Mouse (Mus musculus): ENCODE measurements around the gene Cwh43. TPM values are rescaled to one million over a fixed set of nuclear protein-coding genes. Genes with fewer than 3 reads are reported as not detected.
"Not testable (repeated sequence)": the region's sequence is repeated elsewhere in the genome, so short reads cannot be mapped to it uniquely, and the experiment has no call there.

The Cwh43 gene
- polyA plus RNA-seq, 1 experiment from 2014 or later = not detected

DNA sequence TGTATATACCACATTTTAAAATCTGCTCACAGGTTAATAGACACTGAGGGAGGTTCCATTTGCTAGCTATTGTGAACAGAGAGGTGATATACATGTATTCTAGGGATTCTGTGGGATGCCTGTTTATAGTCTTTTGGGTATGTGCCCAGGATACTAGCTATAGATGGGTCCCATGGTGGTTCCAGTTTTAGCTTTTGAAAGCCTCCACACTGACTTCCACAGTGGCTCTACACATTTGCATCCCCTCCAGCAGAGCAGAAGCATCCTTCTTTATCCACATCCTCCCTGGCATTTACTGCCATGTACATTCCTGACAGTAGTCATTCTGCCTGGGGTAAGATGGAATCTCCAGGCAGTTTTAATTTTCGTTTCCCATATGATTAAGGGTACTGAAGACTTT, 44.4 kb downstream of the Cwh43 start:
- no peaks in the 10 kb centered on the region for H3K27me3 ChIP-seq
- H3K4me3 ChIP-seq (replicated peaks) = no peak overlapping the region
- H3K9me3 ChIP-seq = no peaks in the 10 kb centered on the region
- WGBS = 81% methylated on average over 1 of the region's 1 CpGs
- H3K27ac ChIP-seq = no peak overlapping the region
- no peak overlapping the region for H3K9ac ChIP-seq (replicated peaks)
- no peak for ATAC-seq
- no peaks in the 10 kb centered on the region for H3K4me1 ChIP-seq (replicated peaks)
- no peak overlapping the region for H3K4me2 ChIP-seq (replicated peaks)
- no peaks in the 10 kb centered on the region for H3K36me3 ChIP-seq

- Histone ChIP-seq H3K36me3 (no peaks in the 10 kb centered on the region), H3K27me3 (no peaks in the 10 kb centered on the region), H3K4me1 (replicated peaks) (no peaks in the 10 kb centered on the region), H3K4me2 (replicated peaks) (no peak overlapping the region), H3K4me3 (replicated peaks) (no peak overlapping the region), H3K9me3 (no peaks in the 10 kb centered on the region), H3K27ac (no peak overlapping the region), H3K9ac (replicated peaks) (no peak overlapping the region)
- ATAC-seq = no peak
- WGBS = 77% methylated on average over 2 of the region's 2 CpGs
These were observed 48.8 kb downstream of the Cwh43 start for GRCm38 (mm10) chr5:73454502-73455306.

DNA sequence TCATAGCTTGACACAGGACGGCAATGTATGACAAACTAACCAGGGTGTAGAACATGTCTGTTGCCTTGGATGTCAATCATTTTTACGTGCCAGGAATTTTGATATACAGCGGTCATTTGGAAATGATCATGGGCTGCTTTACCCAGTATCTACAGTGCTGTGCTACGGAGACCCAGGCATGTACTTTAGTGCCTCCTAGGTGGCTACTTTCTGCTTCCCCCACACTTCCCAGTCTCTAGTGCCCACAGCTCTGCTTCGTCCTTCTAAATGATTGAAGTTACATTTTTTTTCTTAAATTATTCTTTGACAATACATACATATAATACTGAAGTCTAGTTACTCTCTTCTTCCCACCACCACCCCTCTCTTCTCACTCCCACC, 49.4 kb downstream of the Cwh43 start:
- ATAC-seq = no peak
- H3K4me1 ChIP-seq (replicated peaks) = no peaks in the 10 kb centered on the region
- WGBS = 88% methylated on average over 5 of the region's 5 CpGs

DNA sequence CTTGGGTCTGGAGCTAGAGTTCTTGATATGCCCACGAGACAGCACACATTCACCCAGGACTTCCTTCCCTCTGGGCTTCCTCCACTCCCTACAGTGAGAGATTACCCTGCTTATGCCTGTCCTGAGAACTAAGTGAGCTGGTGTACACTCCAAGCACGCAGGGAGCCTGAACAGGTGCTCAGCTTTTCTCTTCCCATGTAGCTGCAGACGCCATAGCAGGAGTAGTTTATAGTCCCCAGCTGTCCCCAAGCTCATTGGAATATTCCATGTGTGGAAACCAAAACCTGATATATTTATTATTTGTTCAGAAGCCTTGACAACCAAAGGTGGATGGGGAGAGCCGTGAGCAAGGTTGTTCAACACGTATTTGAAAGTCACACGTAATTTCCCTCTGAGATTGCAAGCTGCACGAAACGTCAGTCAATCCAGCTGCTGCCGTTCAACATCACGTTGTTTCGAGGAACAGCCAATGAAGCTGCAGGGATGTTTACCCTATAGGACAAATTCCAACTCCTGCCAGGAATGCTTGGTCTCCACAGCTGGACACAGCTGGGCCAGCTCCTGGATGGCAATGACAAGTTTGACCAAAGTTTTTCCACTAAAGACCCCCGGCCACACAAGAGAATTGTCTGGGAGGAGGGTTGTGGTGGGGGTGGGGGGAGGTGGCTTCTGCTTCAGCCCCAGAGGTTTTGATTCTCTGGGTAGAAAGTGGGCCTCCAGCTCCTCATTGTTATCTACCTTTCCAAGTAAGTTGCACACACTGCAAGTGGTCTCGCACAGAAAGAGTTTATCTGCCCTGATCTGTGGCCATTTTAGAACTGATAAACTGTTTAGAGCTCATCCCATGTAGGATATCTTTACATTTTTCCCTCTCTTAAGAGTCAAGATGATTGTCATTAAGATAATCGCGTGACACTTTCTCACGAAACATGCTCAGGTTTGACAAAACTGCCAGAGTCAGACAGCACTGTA, 62.9 kb downstream of the Cwh43 start:
- no peak overlapping the region for H3K4me2 ChIP-seq (replicated peaks)
- H3K9me3 ChIP-seq = no peaks in the 10 kb centered on the region
- H3K9ac ChIP-seq (replicated peaks) = no peak overlapping the region
- no peak overlapping the region for H3K27ac ChIP-seq
- no peak overlapping the region for H3K4me3 ChIP-seq (replicated peaks)
- no peaks in the 10 kb centered on the region for H3K27me3 ChIP-seq
- H3K36me3 ChIP-seq = no peaks in the 10 kb centered on the region
- ATAC-seq = no peak
- WGBS = 87% methylated on average over 16 of the region's 16 CpGs
- H3K4me1 ChIP-seq (replicated peaks) = no peaks in the 10 kb centered on the region

More for the DNA sequence above, 49.4 kb downstream of the Cwh43 start:
- Histone ChIP-seq H3K4me3 (replicated peaks) (no peak overlapping the region), H3K4me2 (replicated peaks) (no peak overlapping the region), H3K27ac (no peak overlapping the region), H3K9me3 (no peaks in the 10 kb centered on the region), H3K36me3 (no peaks in the 10 kb centered on the region), H3K27me3 (no peaks in the 10 kb centered on the region), H3K9ac (replicated peaks) (no peak overlapping the region)

DNA sequence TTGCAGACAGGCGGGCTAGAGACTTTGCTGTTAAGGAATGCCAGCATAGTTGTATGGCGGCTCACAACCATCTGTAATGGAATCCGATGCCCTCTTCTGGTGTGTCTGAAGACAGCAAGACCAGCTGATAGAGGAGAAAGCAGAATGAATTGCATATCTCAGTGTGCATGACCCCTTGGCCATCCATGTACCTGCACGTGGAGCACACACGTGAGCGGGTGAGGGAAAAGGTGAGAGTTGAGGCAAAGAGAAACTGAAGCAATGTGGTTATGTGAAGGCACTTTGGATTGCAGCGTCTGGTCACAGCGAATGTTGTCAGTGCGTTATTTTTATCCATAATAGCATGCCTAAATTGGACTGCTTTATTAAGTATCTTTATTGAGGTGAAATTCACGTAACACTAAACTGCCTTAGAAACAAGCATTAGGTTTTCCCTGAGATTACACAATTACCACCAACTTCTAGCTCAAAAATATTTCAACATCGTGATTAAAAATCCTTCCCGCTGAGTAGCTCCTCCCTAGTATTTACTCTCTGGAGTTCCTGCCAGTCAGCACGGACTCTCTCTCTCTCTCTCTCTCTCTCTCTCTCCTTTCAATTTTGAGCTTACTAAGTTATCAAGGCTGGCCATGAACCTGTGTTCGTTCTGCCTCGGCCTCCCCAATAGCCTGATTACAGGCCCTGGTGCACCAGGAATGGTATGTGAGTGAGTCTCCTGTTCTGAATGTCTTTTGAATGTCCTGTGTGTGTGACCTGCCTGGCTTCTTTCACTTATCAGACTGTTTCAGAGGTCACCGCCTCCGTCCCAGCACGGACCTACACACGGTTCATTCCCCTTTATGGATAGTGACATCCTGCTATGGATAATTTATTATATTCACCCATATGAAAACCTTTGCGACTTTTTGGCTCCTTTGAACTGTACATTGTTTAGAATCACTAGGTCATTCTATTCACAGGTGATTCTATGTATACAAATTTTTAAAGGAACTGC, 68.8 kb downstream of the Cwh43 start:
- Histone ChIP-seq H3K27me3 (no peaks in the 10 kb centered on the region), H3K4me1 (replicated peaks) (no peaks in the 10 kb centered on the region), H3K9ac (replicated peaks) (no peak overlapping the region), H3K4me2 (replicated peaks) (no peak overlapping the region), H3K9me3 (no peaks in the 10 kb centered on the region), H3K27ac (no peak overlapping the region), H3K36me3 (no peaks in the 10 kb centered on the region), H3K4me3 (replicated peaks) (no peak overlapping the region)
- 88% methylated on average over 20 of the region's 20 CpGs for WGBS
- ATAC-seq = no peak

- no peak for ATAC-seq
- Histone ChIP-seq H3K27ac (no peak within 1 kb of the TSS), H3K4me1 (replicated peaks) (peaks cover 4% of the 10 kb centered on the region; the same call in 1 of the 2 replicates), H3K9ac (replicated peaks) (no peak within 1 kb of the TSS), H3K4me3 (replicated peaks) (no peak within 1 kb of the TSS), H3K4me2 (replicated peaks) (no peak within 1 kb of the TSS), H3K9me3 (no peaks in the 10 kb centered on the region), H3K27me3 (no peaks in the 10 kb centered on the region), H3K36me3 (no peaks in the 10 kb centered on the region)
- WGBS = 91% methylated on average over 7 of the region's 7 CpGs
These were observed 74.8 kb downstream of the Cwh43 start, which contains the start of gene Dcun1d4 for GRCm38 (mm10) chr5:73480700-73481099. Gene Dcun1d4 (plus strand): TSS chr5:73481000.

GRCm38 (mm10) chr5:73481401-73481800, 75.5 kb downstream of the Cwh43 start:
- no peak for ATAC-seq
- no peaks in the 10 kb centered on the region for H3K27me3 ChIP-seq
- H3K36me3 ChIP-seq = no peaks in the 10 kb centered on the region
- WGBS = 84% methylated on average over 7 of the region's 7 CpGs
- no peaks in the 10 kb centered on the region for H3K9me3 ChIP-seq
- H3K4me2 ChIP-seq (replicated peaks) = no peak overlapping the region
- H3K4me1 ChIP-seq (replicated peaks) = peaks cover 4% of the 10 kb centered on the region; the same call in 1 of the 2 replicates
- no peak overlapping the region for H3K4me3 ChIP-seq (replicated peaks)
- H3K9ac ChIP-seq (replicated peaks) = no peak overlapping the region
- H3K27ac ChIP-seq = no peak overlapping the region

DNA sequence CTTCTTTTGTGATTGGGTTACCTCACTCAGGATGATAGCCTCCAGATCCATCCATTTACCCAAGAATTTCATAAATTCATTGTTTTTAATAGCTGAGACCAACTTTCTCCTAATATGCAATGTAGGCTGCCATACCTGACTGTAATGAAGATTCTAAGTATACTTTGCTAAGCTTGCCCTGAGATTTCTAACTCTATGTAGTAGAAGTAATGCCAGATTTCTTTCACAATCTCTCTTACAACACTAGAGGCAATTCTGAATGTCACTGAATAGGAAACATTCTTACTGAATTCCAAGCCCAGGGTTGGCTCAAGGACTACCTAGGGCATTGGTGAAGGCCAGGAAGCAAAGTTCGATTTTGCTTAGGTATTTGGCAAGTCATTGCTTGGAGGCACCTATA, 76.5 kb downstream of the Cwh43 start:
- not testable (repeated sequence) for H3K4me2 ChIP-seq (replicated peaks); ATAC-seq; H3K27me3 ChIP-seq; H3K4me1 ChIP-seq (replicated peaks); H3K9ac ChIP-seq (replicated peaks); H3K27ac ChIP-seq; H3K4me3 ChIP-seq (replicated peaks); H3K9me3 ChIP-seq; H3K36me3 ChIP-seq
- 88% methylated on average over 1 of the region's 1 CpGs for WGBS

DNA sequence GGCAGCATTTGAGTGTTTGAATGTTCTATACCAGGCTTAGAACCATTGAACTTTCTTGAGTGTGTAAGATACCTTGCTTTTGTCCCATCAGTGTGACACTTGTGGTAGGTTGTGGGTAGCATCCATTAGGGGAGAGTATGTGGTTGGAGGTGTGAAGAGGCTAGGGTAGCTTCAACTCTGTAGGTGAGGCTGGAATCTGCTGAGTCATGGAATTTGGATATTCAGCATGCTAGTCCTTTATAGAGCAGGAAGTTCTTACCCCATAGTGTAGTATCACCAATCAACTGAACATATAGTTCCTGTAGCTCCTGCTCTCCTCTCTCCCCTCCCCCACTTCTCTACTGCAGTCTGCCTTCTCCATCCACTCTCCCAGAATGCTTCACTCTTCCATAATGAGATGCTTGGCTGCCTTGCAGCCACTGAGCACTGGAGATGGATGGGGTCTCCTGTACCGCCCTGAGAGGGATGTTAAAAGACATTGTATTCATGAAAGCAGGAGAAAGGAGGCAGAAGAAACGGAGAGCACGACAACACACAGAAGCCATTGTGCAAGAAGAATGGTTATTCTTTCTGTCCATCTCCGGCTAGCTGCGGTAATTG, 78.2 kb downstream of the Cwh43 start:
- no peak overlapping the region for H3K4me2 ChIP-seq (replicated peaks)
- H3K4me3 ChIP-seq (replicated peaks) = no peak overlapping the region
- WGBS = 53% methylated on average over 5 of the region's 5 CpGs
- H3K27me3 ChIP-seq = no peaks in the 10 kb centered on the region
- H3K36me3 ChIP-seq = no peaks in the 10 kb centered on the region
- H3K9ac ChIP-seq (replicated peaks) = no peak overlapping the region
- ATAC-seq = no peak
- H3K27ac ChIP-seq = no peak overlapping the region
- no peaks in the 10 kb centered on the region for H3K9me3 ChIP-seq
- H3K4me1 ChIP-seq (replicated peaks) = peaks cover 4% of the 10 kb centered on the region; the same call in 1 of the 2 replicates

DNA sequence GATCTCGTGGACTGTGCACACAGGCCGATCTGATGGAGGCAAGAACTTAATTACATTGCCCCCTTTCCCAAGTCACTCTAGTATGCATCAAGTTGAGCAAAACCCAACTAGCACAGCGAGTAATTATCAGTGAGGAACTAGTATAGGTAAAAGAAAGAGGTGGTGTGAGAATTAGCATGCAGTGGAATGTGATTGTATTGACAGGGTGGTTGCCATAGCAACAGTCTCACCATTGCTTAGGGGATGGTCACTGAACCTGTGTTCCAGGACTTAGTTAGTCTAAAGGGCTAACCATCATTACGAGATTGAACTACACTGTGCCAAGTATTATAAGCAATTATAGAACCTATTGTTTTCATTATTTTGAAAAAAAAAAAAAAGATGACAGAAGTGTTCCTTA, 80.6 kb downstream of the Cwh43 start:
- Histone ChIP-seq H3K4me1 (replicated peaks) (peaks cover 12% of the 10 kb centered on the region; the same call in 1 of the 2 replicates), H3K27me3 (no peaks in the 10 kb centered on the region), H3K4me2 (replicated peaks) (no peak overlapping the region), H3K27ac (no peak overlapping the region), H3K4me3 (replicated peaks) (no peak overlapping the region), H3K36me3 (no peaks in the 10 kb centered on the region), H3K9me3 (no peaks in the 10 kb centered on the region), H3K9ac (replicated peaks) (no peak overlapping the region)
- 54% methylated on average over 4 of the region's 4 CpGs for WGBS
- no peak for ATAC-seq

DNA sequence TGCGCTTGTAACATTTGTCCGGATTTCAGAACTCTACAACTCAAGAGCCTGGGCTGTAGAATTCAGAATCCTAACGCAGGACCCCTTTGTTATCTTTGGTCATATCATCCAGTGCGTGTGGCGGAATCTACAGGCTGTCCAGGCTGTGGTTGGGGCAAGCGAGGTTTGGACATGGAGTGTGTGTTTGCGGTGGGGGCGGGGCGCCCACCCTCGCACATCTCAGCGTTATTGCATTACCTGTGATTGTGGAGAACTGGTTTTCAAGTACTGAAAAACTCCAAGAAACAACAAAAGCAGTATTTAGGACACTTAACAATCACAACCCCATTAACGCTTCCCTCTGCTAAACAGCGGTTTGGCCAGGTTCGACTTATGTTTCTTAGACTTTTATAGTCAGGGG, 84.0 kb downstream of the Cwh43 start:
- Histone ChIP-seq H3K36me3 (no peaks in the 10 kb centered on the region), H3K27me3 (no peaks in the 10 kb centered on the region), H3K9ac (replicated peaks) (peak overlapping the region; percentile 72), H3K4me2 (replicated peaks) (peak overlapping the region; percentile 84), H3K4me1 (replicated peaks) (peaks cover 21% of the 10 kb centered on the region), H3K4me3 (replicated peaks) (peak overlapping the region; percentile 89), H3K27ac (peak overlapping the region; percentile 87), H3K9me3 (no peaks in the 10 kb centered on the region)
- no peak for ATAC-seq
- WGBS = 6% methylated on average over 14 of the region's 14 CpGs
